Mouse (Mus musculus) E14TG2a.4 (cell line): ENCODE data around the gene Rtn3.

ENCODE experiments used
- CTCF ChIP-seq: conservative IDR thresholded peaks from 2 replicates; pipeline ENCODE4 v1.5.1; 2014; ENCODE audit warnings: low read length
- NANOG ChIP-seq: IDR thresholded peaks from 2 replicates; pipeline ENCODE4 v1.6.1; 2014; ENCODE audit warnings: borderline replicate concordance, low read length, mixed read lengths

DNA sequence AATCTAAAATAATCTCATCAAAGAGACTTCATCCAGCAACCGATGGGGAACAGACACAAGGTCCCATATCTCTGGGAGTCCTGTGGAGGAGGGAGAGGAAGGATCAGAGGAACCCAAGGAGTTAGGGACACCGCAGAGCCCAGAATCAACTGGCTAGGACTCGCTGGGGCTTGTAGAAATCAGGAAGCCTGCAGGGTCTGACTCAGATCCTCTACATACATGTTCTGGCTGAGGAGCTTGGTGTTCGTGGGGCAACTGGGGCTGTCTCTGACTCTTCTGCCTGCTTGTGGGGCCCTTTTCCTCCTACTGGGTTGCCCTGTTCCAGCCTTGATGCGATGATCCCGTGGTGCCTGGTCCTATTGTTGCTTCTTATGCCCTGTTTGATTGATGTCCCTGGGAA, 8.9 kb upstream of the Rtn3 start:
- no peak for TF ChIP-seq CTCF
- TF ChIP-seq NANOG, result no peak
